In the genomic region with DNA sequence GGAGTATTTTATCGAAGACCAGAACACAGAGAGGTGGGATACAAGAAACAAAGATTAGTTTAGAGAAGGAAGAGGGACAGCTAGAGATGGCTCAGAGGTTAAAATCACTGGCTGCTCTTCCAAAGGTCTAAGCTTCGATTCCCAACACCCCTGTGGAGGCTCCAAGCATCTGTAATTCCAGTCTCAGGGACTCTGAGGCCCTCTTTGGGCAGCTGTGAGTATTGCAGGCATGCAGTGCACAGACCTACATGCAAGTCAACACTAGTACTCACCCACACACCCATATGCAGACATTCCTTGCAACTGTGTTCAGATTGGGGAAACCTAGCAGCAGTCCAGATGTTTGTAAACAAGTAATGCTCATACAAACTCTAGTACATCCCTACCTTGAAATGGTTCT, we compare ENCODE assay signal across 20 mouse cellular contexts. TPM values are rescaled to one million over a fixed set of nuclear protein-coding genes. Genes with fewer than 3 reads are reported as not detected.
DNase-seq lines count a peak whose midpoint lies in the region; ATAC-seq and TF ChIP-seq lines count a peak whose summit lies in the region.
"Had no signal": no experiment of that assay in that cellular context is flagged by ENCODE, and none has a peak within 500 bp of the region (broad histone marks: within the 10 kb centered on the region; RNA-seq: fewer than 3 reads in every experiment).

No protein-coding gene starts in this region.

- no peaks in the 10 kb centered on the region for H3K4me1 ChIP-seq in forebrain, postnatal 0 days (ENCODE audit: insufficient read depth)
- H3K4me1 ChIP-seq in forebrain, embryonic 10.5 days = no peaks in the 10 kb centered on the region
- H3K4me1 ChIP-seq in midbrain, embryonic 11.5 days (ENCODE audit: control insufficient read depth, insufficient read depth, low read length) = no peaks in the 10 kb centered on the region
- no peaks in the 10 kb centered on the region for H3K4me1 ChIP-seq in midbrain, embryonic 14.5 days (ENCODE audit: control insufficient read depth, insufficient read depth, low read length)
- H3K4me1 ChIP-seq: heart, embryonic 10.5 days; lung, embryonic 15.5 days; neural tube, embryonic 13.5 days had no signal

- DNase-seq in forebrain, postnatal 0 days = no peak
- no peak for DNase-seq in forebrain, embryonic 10.5 days (ENCODE audit: extremely low spot score, low spot score)
- DNase-seq in midbrain, embryonic 11.5 days (ENCODE audit: low spot score, missing footprints) = peak; percentile 85
- DNase-seq in midbrain, embryonic 14.5 days = no peak
- DNase-seq in ES-CJ7 (ENCODE audit: low read depth, low spot score) = peak; percentile 82
- DNase-seq in embryo, embryonic 10 days (ENCODE audit: low spot score) = no peak
- no peak for DNase-seq in adrenal gland, adult 2 months
- DNase-seq: adrenal gland, postnatal 10 days; cerebellum, adult 11 months; cerebellum, postnatal 14 days; heart, postnatal 10 days; kidney, adult 11 months had no signal

- H3K27me3 ChIP-seq in forebrain, postnatal 0 days (ENCODE audit: insufficient read depth, low read length) = no peaks in the 10 kb centered on the region
- H3K27me3 ChIP-seq in forebrain, embryonic 10.5 days (ENCODE audit: poor library complexity, severe bottlenecking) = no peaks in the 10 kb centered on the region
- H3K27me3 ChIP-seq in midbrain, embryonic 11.5 days (ENCODE audit: control insufficient read depth, insufficient read depth, low read length) = no peaks in the 10 kb centered on the region
- no peaks in the 10 kb centered on the region for H3K27me3 ChIP-seq in midbrain, embryonic 14.5 days (ENCODE audit: control insufficient read depth, insufficient read depth, low read length)
- H3K27me3 ChIP-seq: forebrain, embryonic 13.5 days; lung, embryonic 15.5 days; megakaryocyte, embryonic 14.5 days; neural tube, embryonic 13.5 days had no signal

- no peaks in the 10 kb centered on the region for H3K9me3 ChIP-seq in forebrain, postnatal 0 days (ENCODE audit: low read length)
- H3K9me3 ChIP-seq in forebrain, embryonic 10.5 days = no peaks in the 10 kb centered on the region
- H3K9me3 ChIP-seq in midbrain, embryonic 11.5 days (ENCODE audit: control insufficient read depth, low read length) = no peaks in the 10 kb centered on the region
- no peaks in the 10 kb centered on the region for H3K9me3 ChIP-seq in midbrain, embryonic 14.5 days (ENCODE audit: control insufficient read depth, low read length)
- H3K9me3 ChIP-seq: forebrain, embryonic 13.5 days; heart, embryonic 10.5 days; lung, embryonic 15.5 days; neural tube, embryonic 13.5 days had no signal

- H3K4me2 ChIP-seq in forebrain, postnatal 0 days (ENCODE audit: low read depth) = no peak overlapping the region
- no peak overlapping the region for H3K4me2 ChIP-seq in midbrain, embryonic 11.5 days
- H3K4me2 ChIP-seq in midbrain, embryonic 14.5 days (ENCODE audit: low read length) = no peak overlapping the region
- H3K4me2 ChIP-seq: forebrain, embryonic 13.5 days; hindbrain, embryonic 14.5 days; lung, embryonic 15.5 days; neural tube, embryonic 13.5 days had no signal

- no peak overlapping the region for H3K4me3 ChIP-seq in forebrain, postnatal 0 days (ENCODE audit: low read depth, low read length)
- H3K4me3 ChIP-seq in forebrain, embryonic 10.5 days = no peak overlapping the region
- H3K4me3 ChIP-seq in midbrain, embryonic 11.5 days (ENCODE audit: low read depth, low read length) = no peak overlapping the region
- H3K4me3 ChIP-seq in midbrain, embryonic 14.5 days (replicated peaks; ENCODE audit: low read depth, low read length) = no peak overlapping the region
- H3K4me3 ChIP-seq: forebrain, embryonic 13.5 days; heart, embryonic 10.5 days; lung, embryonic 15.5 days; megakaryocyte, embryonic 14.5 days; neural tube, embryonic 13.5 days had no signal

- peaks cover 12% of the 10 kb centered on the region for H3K36me3 ChIP-seq in forebrain, postnatal 0 days (ENCODE audit: insufficient read depth)
- H3K36me3 ChIP-seq in forebrain, embryonic 10.5 days (replicated peaks) = no peaks in the 10 kb centered on the region
- no peaks in the 10 kb centered on the region for H3K36me3 ChIP-seq in midbrain, embryonic 11.5 days (ENCODE audit: control insufficient read depth, insufficient read depth, low read length)
- peaks cover 15% of the 10 kb centered on the region for H3K36me3 ChIP-seq in midbrain, embryonic 14.5 days (ENCODE audit: control insufficient read depth, insufficient read depth, low read length)
- H3K36me3 ChIP-seq: heart, embryonic 10.5 days; lung, embryonic 15.5 days had no signal

- no peak for ATAC-seq in forebrain, postnatal 0 days
- no peak for ATAC-seq in midbrain, embryonic 11.5 days (ENCODE audit: low FRiP score)
- no peak for ATAC-seq in midbrain, embryonic 14.5 days (ENCODE audit: low FRiP score, low TSS enrichment)
- peak; percentile 50; the same call in 1 of the 2 replicates for ATAC-seq in megakaryocyte progenitor cell, adult 5-6 weeks (replicated peaks; ENCODE audit: poor library complexity)
- ATAC-seq: forebrain, embryonic 13.5 days had no signal

- 75% methylated on average over 2 of the region's 2 CpGs for WGBS in forebrain, postnatal 0 days
- whole genome bisulfite sequencing in forebrain, embryonic 10.5 days = 82% methylated on average over 2 of the region's 2 CpGs
- WGBS in midbrain, embryonic 11.5 days = 79% methylated on average over 2 of the region's 2 CpGs
- 83% methylated on average over 2 of the region's 2 CpGs for WGBS in midbrain, embryonic 14.5 days

- H3K9ac ChIP-seq in forebrain, postnatal 0 days = no peak overlapping the region
- H3K9ac ChIP-seq in midbrain, embryonic 11.5 days (ENCODE audit: low read length) = no peak overlapping the region
- no peak overlapping the region for H3K9ac ChIP-seq in midbrain, embryonic 14.5 days (replicated peaks; ENCODE audit: low read length)
- H3K9ac ChIP-seq: forebrain, embryonic 13.5 days; hindbrain, embryonic 14.5 days; lung, embryonic 15.5 days; neural tube, embryonic 13.5 days had no signal

- peak; percentile 18; the same call in 1 of the 2 replicates for TF ChIP-seq CTCF in forebrain, postnatal 0 days (IDR thresholded peaks at IDR 0.05; ENCODE audit: low read depth)

- H3K27ac ChIP-seq in forebrain, postnatal 0 days (ENCODE audit: low read depth, low read length) = no peak overlapping the region
- H3K27ac ChIP-seq in forebrain, embryonic 10.5 days = no peak overlapping the region
- H3K27ac ChIP-seq in midbrain, embryonic 11.5 days (ENCODE audit: low read depth, low read length) = no peak overlapping the region
- no peak overlapping the region for H3K27ac ChIP-seq in midbrain, embryonic 14.5 days (replicated peaks; ENCODE audit: low read depth, low read length)
- H3K27ac ChIP-seq: forebrain, embryonic 13.5 days; heart, embryonic 10.5 days; hindbrain, embryonic 14.5 days; kidney, postnatal 0 days; lung, embryonic 15.5 days; neural tube, embryonic 13.5 days had no signal

RNA-seq across cellular contexts. Expression of a gene that starts 39.0 kb away (rescaled TPM):
- 0.85 and 2.0 TPM in 2 replicates for total RNA-seq in forebrain, postnatal 0 days (2014; rRNA removed)
- polyA plus RNA-seq in forebrain, postnatal 0 days (2015; fragmentation: Nextera tagmentation; extraction: Ambion mirVana) = 0.39 and 0.91 TPM in 2 replicates
- polyA plus RNA-seq in forebrain, embryonic 10.5 days (2016; fragmentation: Nextera tagmentation; extraction: Ambion mirVana) = 0.02 and 0.15 TPM in 2 replicates
- polyA plus RNA-seq in midbrain, embryonic 11.5 days (2014; fragmentation: Nextera tagmentation; extraction: Ambion mirVana) = 0.04 and 0.07 TPM in 2 replicates
- polyA plus RNA-seq in midbrain, embryonic 14.5 days (2014; fragmentation: Nextera tagmentation; extraction: Ambion mirVana) = 0.09 and 0.34 TPM in 2 replicates
- 1.3 TPM in 1 of 2 replicates, not detected in the other for total RNA-seq in megakaryocyte progenitor cell, adult 5-6 weeks (2015)
- total RNA-seq in megakaryocyte progenitor cell, adult 5-6 weeks (2017) = 0.04 and 1.2 TPM in 2 replicates
- 1 to 10 TPM; 2.1 to 3.5 TPM for total RNA-seq in adrenal gland, adult 2 months (2021)
- polyA plus RNA-seq in adrenal gland, adult 2 months (2012; rRNA removed) = 0.11 and 0.15 TPM in 2 replicates

RNA-seq across cellular contexts. Expression of a gene that starts 46.9 kb away (rescaled TPM):
- 17.2 and 23.9 TPM in 2 replicates for total RNA-seq in forebrain, postnatal 0 days (2014; rRNA removed)
- polyA plus RNA-seq in forebrain, postnatal 0 days (2015; fragmentation: Nextera tagmentation; extraction: Ambion mirVana) = 7.3 and 8.3 TPM in 2 replicates
- polyA plus RNA-seq in forebrain, embryonic 10.5 days (2016; fragmentation: Nextera tagmentation; extraction: Ambion mirVana) = 2.6 and 2.9 TPM in 2 replicates
- 3.2 and 4.2 TPM in 2 replicates for polyA plus RNA-seq in midbrain, embryonic 11.5 days (2014; fragmentation: Nextera tagmentation; extraction: Ambion mirVana)
- polyA plus RNA-seq in midbrain, embryonic 14.5 days (2014; fragmentation: Nextera tagmentation; extraction: Ambion mirVana) = 14.5 and 21.4 TPM in 2 replicates
- 0.02 and 0.52 TPM in 2 replicates for total RNA-seq in megakaryocyte progenitor cell, adult 5-6 weeks (2015)
- 0.20 and 0.62 TPM in 2 replicates for total RNA-seq in megakaryocyte progenitor cell, adult 5-6 weeks (2017)
- total RNA-seq in adrenal gland, adult 2 months (2021) = 10 to 100 TPM; 11.4 to 16.4 TPM
- polyA plus RNA-seq in adrenal gland, adult 2 months (2012; rRNA removed) = 0.35 and 0.52 TPM in 2 replicates

Comparison
In these comparisons a context has a peak if more than half of its experiments do, and no peak if none do; other contexts are left out.
1. DNase-seq: peak in midbrain, embryonic 11.5 days (single experiment) and ES-CJ7 (single experiment); none in forebrain, postnatal 0 days (single experiment), forebrain, embryonic 10.5 days (single experiment), midbrain, embryonic 14.5 days (single experiment), embryo, embryonic 10 days (single experiment) and adrenal gland, adult 2 months (single experiment).